Mouse (Mus musculus) kidney, adult 2 months (tissue): Measurements from ENCODE around the gene Lgi2.

Experiments used
- CTCF ChIP-seq: fragments of 200-500 bp; conservative IDR thresholded peaks from 2 replicates; pipeline ENCODE4 v1.5.1; 2011; ENCODE audit warnings: low read depth, mild to moderate bottlenecking, control low read depth, low read length, moderate library complexity, mixed read lengths; ENCODE audit not compliant: insufficient read depth, insufficient read length
- POLR2A ChIP-seq: fragments of 200-500 bp; IDR thresholded peaks from one replicate; pipeline ENCODE4 v1.6.1; 2011; ENCODE audit warnings: low read depth, low read length, control low read depth

GRCm38 (mm10) chr5:52564351-52564750 lies 1.9 kb downstream of the Lgi2 start:
- no peak for TF ChIP-seq CTCF
- no peak for TF ChIP-seq POLR2A
